Mouse (Mus musculus): ENCODE results near the gene Irf1. TPM values are rescaled to one million over a fixed set of nuclear protein-coding genes. Genes with fewer than 3 reads are reported as not detected.

The Irf1 gene
- total RNA-seq, 2 experiments from 2014 or later: 8.7 to 9.1 TPM

- intact Hi-C loops (cut with DNase I; ENCODE audit: low total_unique reads): loop anchor here (5.0 kb wide), 1 partner anchor 93 kb away; no protein-coding TSS in a partner anchor
- DNase-seq: no peak
These were observed 10.9 kb upstream of the Irf1 start for GRCm38 (mm10) chr11:53758791-53759351.

GRCm38 (mm10) chr11:53759545-53760406 lies 10.0 kb upstream of the Irf1 start:
- no peak for DNase-seq
- intact Hi-C loops (cut with DNase I; ENCODE audit: low total_unique reads): loop anchor here (5.0 kb wide), 1 partner anchor 93 kb away; no protein-coding TSS in a partner anchor

GRCm38 (mm10) chr11:53761284-53761683 lies 8.5 kb upstream of the Irf1 start:
- intact Hi-C loops (cut with DNase I; ENCODE audit: low total_unique reads): no loop called here

GRCm38 (mm10) chr11:53761822-53762221 lies 8.0 kb upstream of the Irf1 start:
- DNase-seq: peak; percentile 71
- intact Hi-C loops (cut with DNase I; ENCODE audit: low total_unique reads): no loop called here

More at GRCm38 (mm10) chr11:53761284-53761683, 8.5 kb upstream of the Irf1 start:
- no peak for DNase-seq

GRCm38 (mm10) chr11:53762426-53762825 lies 7.4 kb upstream of the Irf1 start:
- intact Hi-C loops (cut with DNase I; ENCODE audit: low total_unique reads): no loop called here

GRCm38 (mm10) chr11:53762827-53763495 lies 6.9 kb upstream of the Irf1 start:
- DNase-seq: peak; percentile 88
- intact Hi-C loops (cut with DNase I; ENCODE audit: low total_unique reads): no loop called here

More at GRCm38 (mm10) chr11:53762426-53762825, 7.4 kb upstream of the Irf1 start:
- DNase-seq: no peak

GRCm38 (mm10) chr11:53763496-53764140 lies 6.2 kb upstream of the Irf1 start:
- intact Hi-C loops (cut with DNase I; ENCODE audit: low total_unique reads): no loop called here
- peak; percentile 93 for DNase-seq

- intact Hi-C loops (cut with DNase I; ENCODE audit: low total_unique reads): no loop called here
- DNase-seq: no peak
These were observed 5.2 kb upstream of the Irf1 start for GRCm38 (mm10) chr11:53764581-53764980.

- intact Hi-C loops (cut with DNase I; ENCODE audit: low total_unique reads): loop anchor here (5.0 kb wide), 1 partner anchor 79 kb away; no protein-coding TSS in a partner anchor
These were observed 1.2 kb upstream of the Irf1 start for GRCm38 (mm10) chr11:53768422-53769184.

GRCm38 (mm10) chr11:53769185-53769576 lies 633 bp upstream of the Irf1 start:
- intact Hi-C loops (cut with DNase I; ENCODE audit: low total_unique reads): loop anchor here (5.0 kb wide), 1 partner anchor 78 kb away; no protein-coding TSS in a partner anchor
- DNase-seq: no peak

More at GRCm38 (mm10) chr11:53768422-53769184, 1.2 kb upstream of the Irf1 start:
- no peak for DNase-seq

GRCm38 (mm10) chr11:53770125-53770791 lies 444 bp downstream of the Irf1 start:
- intact Hi-C loops (cut with DNase I; ENCODE audit: low total_unique reads): no loop called here

GRCm38 (mm10) chr11:53771001-53771744 lies 1.4 kb downstream of the Irf1 start:
- intact Hi-C loops (cut with DNase I; ENCODE audit: low total_unique reads): no loop called here
- no peak for DNase-seq

More at GRCm38 (mm10) chr11:53770125-53770791, 444 bp downstream of the Irf1 start:
- peak; percentile 86 for DNase-seq

GRCm38 (mm10) chr11:53772536-53772935 lies 2.7 kb downstream of the Irf1 start:
- intact Hi-C loops (cut with DNase I; ENCODE audit: low total_unique reads): no loop called here
- DNase-seq: no peak

- DNase-seq: no peak
- intact Hi-C loops (cut with DNase I; ENCODE audit: low total_unique reads): no loop called here
These were observed 3.3 kb downstream of the Irf1 start, which contains the start of gene Gm17334 for GRCm38 (mm10) chr11:53773087-53773486. Gm17334 (minus strand) TSS chr11:53773187.

- intact Hi-C loops (cut with DNase I; ENCODE audit: low total_unique reads): no loop called here
- DNase-seq: no peak
These were observed 4.0 kb downstream of the Irf1 start for GRCm38 (mm10) chr11:53773641-53774360.

GRCm38 (mm10) chr11:53774659-53775255 lies 4.9 kb downstream of the Irf1 start:
- DNase-seq: no peak
- intact Hi-C loops (cut with DNase I; ENCODE audit: low total_unique reads): no loop called here
